Mouse (Mus musculus) frontal cortex, postnatal 36 days (tissue): ENCODE data around the gene Ghrl.
"Not testable (repeated sequence)": the region's sequence is repeated elsewhere in the genome, so short reads cannot be mapped to it uniquely, and the experiment has no call there.

Source experiments
- DNase-seq, 2 experiments: peaks; one replicate each; pipeline ENCODE4 v3.0.0; 2022; ENCODE audit warnings: low spot score in 2 of 2

Gene Ghrl

GRCm38 (mm10) chr6:113719878-113720277 lies at the start of gene Ghrl:
TSS of gene Ghrl (minus strand) at chr6:113719880.
- DNase-seq, result no peak

- DNase-seq, result peak; percentile 30 to 68
These were observed 49.1 kb upstream of the Ghrl start for GRCm38 (mm10) chr6:113768804-113769203.

GRCm38 (mm10) chr6:113761644-113762043 lies 42.0 kb upstream of the Ghrl start:
- peak in 1 of 2 experiments; percentile 73 for DNase-seq

GRCm38 (mm10) chr6:113749119-113749685 lies 29.5 kb upstream of the Ghrl start:
- DNase-seq, result no peak

DNA sequence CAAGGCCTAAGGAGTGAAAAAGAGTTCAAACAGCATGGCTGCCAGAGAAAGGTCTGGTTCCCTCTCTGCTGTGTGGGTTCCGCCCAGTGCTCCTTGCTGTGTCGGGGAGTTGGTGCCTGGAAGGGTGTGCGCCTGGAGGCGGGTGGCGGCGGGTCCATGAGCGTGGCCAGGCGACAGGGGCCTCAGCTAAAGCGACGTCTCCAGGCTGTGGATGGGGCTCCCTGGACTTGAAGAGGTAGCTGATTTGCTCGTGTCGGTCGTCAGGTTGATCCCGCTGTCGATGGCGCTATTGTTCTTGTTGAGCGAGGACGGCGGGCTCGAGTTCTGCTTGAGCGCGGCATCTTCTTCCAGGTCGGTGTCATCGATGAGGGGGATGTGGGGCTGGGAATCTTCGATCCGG lies 28.7 kb upstream of the Ghrl start:
- peak in 1 of 2 experiments; percentile 41 for DNase-seq

GRCm38 (mm10) chr6:113747284-113747683 lies 27.6 kb upstream of the Ghrl start:
- DNase-seq, result peak in 1 of 2 experiments; percentile 58

- DNase-seq, result no peak
These were observed 25.4 kb upstream of the Ghrl start for GRCm38 (mm10) chr6:113745117-113745516.

DNA sequence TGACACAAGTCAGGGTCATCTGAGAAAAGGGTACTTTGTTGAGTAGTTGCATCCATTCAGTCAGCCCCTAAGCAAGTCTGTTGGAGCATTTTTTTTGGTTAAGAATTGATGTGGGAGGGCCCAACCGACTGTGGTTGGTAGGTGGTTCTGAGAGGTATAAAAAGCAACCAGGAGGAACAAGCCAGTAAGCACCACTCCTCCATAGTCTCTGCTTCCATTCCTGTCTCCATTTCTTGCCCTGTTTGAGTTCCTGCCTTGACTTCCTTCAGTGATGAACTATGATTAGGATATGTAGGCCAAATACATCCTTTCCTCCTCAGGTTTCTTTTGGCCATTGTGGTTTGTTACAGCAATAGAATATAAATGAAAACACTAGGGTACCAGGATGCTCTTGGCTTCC lies 23.4 kb upstream of the Ghrl start:
- DNase-seq, result no peak

DNA sequence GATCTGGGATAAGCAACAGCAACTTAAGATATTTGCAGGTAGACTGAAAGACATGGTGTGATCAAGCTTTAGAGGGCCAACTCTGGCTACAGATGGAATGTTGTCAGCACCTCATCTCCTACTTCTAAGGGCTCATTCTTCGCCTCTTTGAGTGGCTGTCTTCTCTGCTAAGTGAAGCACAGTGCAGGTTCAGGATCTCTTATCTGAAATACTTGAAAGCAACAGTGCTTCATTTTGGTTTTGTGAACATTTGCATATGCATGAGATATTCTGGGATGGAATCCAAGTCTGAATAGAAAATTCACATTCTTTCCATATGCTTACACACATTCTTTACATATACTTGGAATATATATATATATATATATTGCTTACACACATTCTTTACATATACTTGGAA lies 22.6 kb upstream of the Ghrl start:
- DNase-seq, result peak in 1 of 2 experiments; percentile 47

- no peak for DNase-seq
These were observed 21.7 kb upstream of the Ghrl start for GRCm38 (mm10) chr6:113741425-113741824.

DNA sequence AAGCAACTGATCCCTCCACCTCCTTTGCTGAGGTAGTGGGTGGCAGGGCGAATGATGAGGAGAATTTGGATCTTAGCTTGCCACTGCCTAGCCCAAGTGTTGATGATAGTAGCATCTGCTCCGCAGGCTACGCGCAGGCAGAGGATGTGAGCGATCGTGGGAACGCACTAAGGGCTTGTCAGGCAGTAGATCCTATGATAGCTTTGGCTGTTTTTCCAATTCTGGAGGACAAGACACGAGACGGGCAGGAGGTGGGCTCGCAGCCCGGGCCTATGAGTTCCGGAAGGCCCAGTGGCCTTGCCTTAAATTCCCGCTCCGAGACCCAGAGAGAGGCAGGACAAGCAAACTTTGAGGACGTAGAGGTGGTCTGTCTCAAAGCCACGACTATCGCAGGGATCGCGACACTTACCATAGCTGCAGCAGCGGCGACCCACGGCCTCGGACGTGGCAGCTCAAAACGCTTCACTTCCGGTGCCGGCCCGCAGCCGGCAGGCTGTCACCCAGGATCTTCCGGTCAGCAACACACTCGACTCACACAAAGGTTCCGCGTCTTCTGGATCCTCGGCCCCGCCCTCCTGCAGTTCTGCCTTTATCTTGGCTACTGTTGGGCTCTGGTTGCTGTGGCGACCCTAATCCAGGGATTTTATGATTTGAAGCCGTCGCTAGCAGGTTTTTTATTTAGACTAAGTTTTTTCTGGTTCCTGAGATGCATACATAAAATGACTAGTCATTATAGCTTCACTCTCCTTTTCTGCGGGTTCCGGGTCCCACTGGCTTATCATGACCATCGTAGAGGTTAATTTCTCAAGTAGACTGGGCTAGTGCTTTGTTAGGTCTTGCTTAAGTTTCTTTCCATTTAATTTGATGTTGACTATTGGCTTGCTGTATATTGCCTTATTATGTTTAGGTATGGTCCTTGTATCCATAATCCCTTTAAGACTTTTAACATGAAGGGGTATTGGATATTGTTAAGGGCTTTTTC lies 20.8 kb upstream of the Ghrl start, which contains the start of gene Sec13:
Sec13 (minus strand) TSS at position 508 of the 982 bp plus-strand sequence.
- DNase-seq, result peak; percentile 90

DNA sequence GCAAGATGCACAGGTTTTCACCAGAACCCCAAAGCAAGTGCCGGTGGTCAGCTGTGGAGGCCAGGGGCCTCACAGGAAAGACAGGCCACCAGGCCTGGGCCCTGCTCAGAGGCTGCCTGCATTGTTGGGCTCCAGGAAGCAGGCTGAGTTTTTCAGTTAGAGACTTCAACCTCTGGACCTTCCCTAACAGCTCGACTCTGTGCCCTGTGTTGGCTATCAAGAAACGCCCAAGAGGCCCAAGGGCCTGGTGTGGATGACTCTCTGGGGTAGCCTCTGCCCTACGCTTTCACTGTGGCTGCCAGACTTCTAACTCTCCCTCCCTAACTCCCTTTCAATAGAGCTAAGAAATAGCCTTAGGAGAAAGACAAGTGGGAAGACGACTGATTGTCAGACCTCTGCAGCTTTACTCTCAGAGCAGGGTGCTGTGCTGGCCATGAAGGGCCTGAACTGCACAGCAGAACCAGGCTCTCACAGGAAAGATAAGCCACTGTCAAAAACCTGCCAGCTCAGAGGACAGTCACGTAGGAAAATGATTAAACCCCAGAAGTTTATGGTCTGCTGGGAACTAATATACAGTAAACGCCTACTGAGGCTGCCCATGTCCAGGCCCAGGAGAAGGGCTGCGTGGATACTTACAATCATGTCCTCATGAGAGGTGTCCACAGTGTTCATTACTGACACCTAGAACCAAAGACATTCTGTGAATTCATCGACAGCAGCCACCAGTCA lies 17.8 kb upstream of the Ghrl start:
- no peak for DNase-seq

GRCm38 (mm10) chr6:113731296-113731695 lies 11.6 kb upstream of the Ghrl start:
- no peak for DNase-seq

- DNase-seq, result no peak
These were observed 8.5 kb upstream of the Ghrl start for GRCm38 (mm10) chr6:113728181-113728580.

DNA sequence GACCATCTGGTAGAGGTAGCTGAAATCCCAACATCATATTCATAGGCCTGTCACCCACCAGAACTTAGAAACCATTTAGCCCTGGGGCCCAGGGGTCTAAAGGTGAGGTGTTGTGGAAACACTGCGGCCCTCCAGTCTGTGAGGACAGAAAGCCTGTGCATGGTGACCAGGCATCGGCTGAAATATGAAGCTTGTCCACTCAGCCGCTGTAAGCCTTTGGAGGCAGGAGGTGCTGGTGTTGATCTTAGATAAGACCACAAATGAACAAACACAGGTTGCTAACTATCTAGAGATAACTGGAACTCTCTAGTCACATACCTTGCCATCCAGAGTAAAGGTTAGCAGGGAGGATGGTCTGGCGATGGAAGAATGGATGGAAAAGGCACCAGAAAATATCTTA lies 1.4 kb upstream of the Ghrl start:
- no peak for DNase-seq

DNA sequence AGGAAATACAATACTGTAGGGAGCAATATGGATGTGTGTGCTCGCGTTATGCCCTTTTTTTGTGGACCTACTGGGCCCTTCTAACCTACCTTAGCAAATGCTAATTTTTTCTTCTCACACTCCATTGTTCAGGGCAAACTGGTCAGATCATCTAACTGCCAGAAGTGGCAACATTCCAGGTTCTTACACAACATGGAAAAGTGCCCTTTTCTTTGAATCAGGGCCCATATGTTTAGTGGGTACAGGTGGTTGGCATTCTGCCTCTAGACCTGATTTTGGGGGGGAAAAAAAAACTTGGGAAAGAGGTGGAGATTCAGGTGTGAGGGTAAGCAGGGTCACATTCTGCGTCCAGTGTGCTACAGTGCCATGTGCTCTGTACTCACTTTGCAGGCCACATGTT lies 2.1 kb downstream of the Ghrl start:
- DNase-seq, result no peak

DNA sequence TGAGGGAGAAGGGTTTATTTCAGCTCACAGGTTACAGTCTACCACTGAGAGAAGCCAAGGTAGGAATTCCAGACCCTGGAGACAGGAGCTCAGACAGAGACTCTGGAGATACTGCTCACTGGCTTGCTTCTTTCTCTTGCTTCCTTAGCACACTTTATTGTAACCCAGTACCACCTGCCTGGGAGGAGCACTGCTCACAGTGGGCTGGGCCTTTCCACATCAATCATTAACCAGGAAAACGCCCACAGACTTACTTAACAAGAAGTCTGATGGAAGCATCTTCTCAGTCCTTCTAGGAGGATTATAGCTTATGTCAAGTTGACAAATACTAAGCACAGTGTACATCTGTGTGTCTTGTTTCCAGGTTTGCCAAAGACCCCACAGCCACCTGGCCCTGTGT lies 4.9 kb downstream of the Ghrl start:
- no peak for DNase-seq

DNA sequence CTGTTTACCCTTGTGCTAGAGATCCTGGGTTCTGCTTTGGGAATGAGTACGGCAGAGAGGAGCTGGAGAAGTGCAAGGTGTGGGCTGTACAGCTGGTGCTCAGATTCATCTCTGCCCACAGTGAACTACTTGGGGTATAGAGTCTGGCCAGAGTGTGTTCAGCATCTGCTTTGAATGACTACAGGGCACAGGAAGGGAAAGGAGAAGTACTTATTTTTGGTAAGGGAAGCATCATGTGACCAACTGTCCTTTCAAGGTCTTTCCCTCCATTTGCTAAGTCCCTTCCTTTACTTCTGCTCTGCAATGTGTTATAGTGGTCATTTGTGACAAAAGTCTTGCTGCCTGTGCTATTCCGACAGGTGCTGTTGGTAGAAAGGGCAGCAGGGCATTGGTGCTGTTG lies 5.4 kb downstream of the Ghrl start:
- DNase-seq, result peak in 1 of 2 experiments; percentile 17

DNA sequence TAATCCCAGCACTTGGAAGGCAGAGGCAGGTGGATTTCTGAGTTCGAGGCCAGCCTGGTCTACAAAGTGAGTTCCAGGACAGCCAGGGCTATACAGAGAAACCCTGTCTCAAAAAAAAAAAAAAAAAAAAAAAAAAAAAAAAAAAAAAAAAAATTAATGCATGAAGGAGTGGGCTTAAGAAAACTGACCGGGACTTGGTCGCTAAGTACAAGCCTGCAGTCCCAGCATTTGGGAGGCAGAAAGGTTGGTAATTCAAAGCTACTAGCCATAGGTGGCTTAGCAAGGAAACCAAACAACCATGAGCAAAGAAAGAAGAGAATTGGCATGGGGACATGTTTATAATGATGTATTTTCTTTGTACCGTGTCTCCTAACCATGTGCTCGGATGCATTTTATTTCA lies 6.3 kb downstream of the Ghrl start:
- DNase-seq, result not testable (repeated sequence)

- no peak for DNase-seq
These were observed 7.0 kb downstream of the Ghrl start for GRCm38 (mm10) chr6:113712718-113713117.

DNA sequence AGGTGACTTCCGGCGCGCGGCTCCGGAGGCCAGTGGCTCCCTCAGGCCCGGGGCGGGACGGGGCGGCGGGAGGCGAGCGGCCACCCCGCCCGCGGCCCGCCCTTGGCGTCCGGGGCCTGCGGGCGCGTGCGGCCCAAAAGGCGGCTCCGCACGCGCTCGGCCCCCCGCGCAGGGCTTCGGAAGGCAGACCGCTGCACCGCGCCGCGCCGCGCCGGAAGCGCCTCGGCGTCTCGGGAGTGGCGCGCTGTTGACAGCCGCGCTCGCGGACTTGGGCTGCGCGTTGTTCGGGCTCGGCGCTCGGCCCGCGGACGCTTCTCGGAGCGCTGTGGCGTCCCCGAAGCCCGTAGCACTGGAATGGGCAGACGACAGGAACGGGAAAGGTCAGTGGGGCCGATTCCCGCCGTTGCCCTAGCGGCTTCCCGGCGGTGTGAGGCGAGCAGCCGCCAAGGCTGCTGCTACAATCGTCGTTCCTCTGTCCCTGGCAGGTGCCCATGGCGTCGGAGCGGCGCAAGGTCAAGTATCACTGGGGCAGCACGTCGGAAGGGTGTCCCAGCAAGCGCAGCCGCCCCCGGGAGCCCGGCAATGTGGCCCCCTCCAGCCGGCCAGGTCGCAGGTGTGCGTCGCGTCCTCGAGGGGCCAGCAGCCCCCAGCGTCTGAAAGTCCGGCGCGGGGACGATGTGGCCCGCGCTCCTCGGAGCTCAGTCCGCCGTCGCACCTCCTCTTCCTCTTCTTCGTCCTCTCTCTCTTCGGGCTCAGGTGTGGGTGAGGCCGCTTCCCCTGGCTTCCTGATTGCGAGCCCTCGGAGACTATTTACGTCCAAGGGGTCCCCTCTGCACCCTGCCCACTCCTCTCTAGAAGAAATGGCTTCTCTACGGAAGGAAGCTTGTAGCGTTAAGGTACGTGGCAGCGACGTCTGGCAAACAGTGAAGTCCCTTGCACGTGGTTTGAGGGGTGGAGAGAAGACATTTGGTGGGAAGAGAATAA lies 22.2 kb downstream of the Ghrl start:
- DNase-seq, result peak in 1 of 2 experiments; percentile 26
